ENCODE assay signal across 11 mouse cellular contexts in the genomic region with DNA sequence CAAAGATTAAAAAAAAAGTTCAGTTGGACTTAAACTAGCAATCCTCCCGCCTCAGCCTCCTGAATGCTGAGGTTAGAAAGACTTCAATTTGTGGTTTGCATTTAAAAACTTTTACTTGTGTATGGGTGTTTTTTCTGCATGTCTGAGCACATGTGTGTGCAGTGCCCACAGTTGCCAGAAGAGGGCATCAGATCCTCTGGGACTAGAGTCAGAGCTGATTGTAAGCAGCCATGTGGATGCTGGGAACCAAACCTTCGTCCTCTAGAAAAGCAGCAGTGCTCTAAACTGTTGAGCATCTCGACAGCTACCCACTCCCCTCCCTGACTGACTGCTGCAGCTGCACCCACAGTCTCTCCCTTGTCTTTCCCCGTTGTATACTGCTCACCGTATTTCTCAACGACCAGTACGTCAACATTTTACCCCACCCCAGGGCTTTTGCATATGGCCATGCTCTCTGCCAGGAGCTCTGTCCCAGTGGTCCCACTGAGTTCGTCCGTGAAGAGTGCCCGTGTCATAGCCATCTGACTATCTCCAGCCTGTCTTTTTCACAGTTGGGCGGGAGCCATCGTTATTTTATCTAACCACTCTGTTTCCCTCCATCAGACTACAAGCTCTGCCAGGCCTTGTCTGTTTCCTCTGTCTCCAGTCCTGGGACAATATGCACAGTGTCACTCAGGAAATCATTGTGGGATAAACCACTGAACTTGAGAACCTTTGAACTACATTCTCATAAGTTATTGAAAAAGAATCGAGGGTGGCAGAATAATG. TPM values are rescaled to one million over a fixed set of nuclear protein-coding genes. Genes with fewer than 3 reads are reported as not detected.
DNase-seq lines count a peak whose midpoint lies in the region; ATAC-seq and TF ChIP-seq lines count a peak whose summit lies in the region.
"Had no signal": no experiment of that assay in that cellular context is flagged by ENCODE, and none has a peak within 500 bp of the region (broad histone marks: within the 10 kb centered on the region; RNA-seq: fewer than 3 reads in every experiment).

No protein-coding gene starts in this region.

- peaks cover 48 to 55% of the 10 kb centered on the region in 2 experiments for H3K4me1 ChIP-seq in liver, embryonic 14.5 days (replicated peaks; ENCODE audit: control insufficient read depth in 2 of 2, insufficient read depth in 2 of 2, low read length in 1 of 2)
- H3K4me1 ChIP-seq in forebrain, embryonic 13.5 days: peaks cover 6% of the 10 kb centered on the region

- peak; percentile 49 for DNase-seq in kidney, postnatal 10 days
- no peak for DNase-seq in kidney, adult 11 months
- DNase-seq in B cell, adult 2 months: peak; percentile 52 to 53
- peak; percentile 60 for DNase-seq in MEL-GATA-1-ER (ENCODE audit: extremely low read depth, low read depth)
- DNase-seq in liver, embryonic 14.5 days (ENCODE audit: low read depth in 3 of 3, low spot score in 3 of 3): peak in 1 of 3 experiments; percentile 36
- no peak for DNase-seq in ovary, adult 18-20 months (ENCODE audit: low spot score)
- DNase-seq: adrenal gland, adult 2 months; cerebellum, postnatal 36 days; layer of hippocampus, postnatal 36 days had no signal

- H3K9ac ChIP-seq in liver, embryonic 14.5 days (replicated peaks): no peak overlapping the region
- no peak overlapping the region for H3K9ac ChIP-seq in forebrain, embryonic 13.5 days
- H3K9ac ChIP-seq: hindbrain, embryonic 13.5 days had no signal

- H3K27ac ChIP-seq in liver, embryonic 14.5 days: peak overlapping the region; percentile 62
- H3K27ac ChIP-seq in forebrain, embryonic 13.5 days: no peak overlapping the region
- H3K27ac ChIP-seq: hindbrain, embryonic 13.5 days had no signal

- peak; percentile 36; the same call in 1 of the 2 replicates for TF ChIP-seq EP300 in liver, embryonic 14.5 days (IDR thresholded peaks at IDR 0.05; ENCODE audit: low read depth)

- ATAC-seq in liver, embryonic 14.5 days (ENCODE audit: insufficient read depth): no peak
- ATAC-seq in forebrain, embryonic 13.5 days: no peak

- peak; percentile 78 for TF ChIP-seq CTCF in liver, embryonic 14.5 days (IDR thresholded peaks at IDR 0.05; ENCODE audit: low read depth)

- H3K4me2 ChIP-seq in liver, embryonic 14.5 days (ENCODE audit: low read depth): no peak overlapping the region
- H3K4me2 ChIP-seq in forebrain, embryonic 13.5 days: no peak overlapping the region
- H3K4me2 ChIP-seq: hindbrain, embryonic 13.5 days had no signal

- WGBS in liver, embryonic 14.5 days (ENCODE audit: insufficient replicate concordance): 38% methylated on average over 13 of the region's 13 CpGs
- WGBS in forebrain, embryonic 13.5 days: 92% methylated on average over 13 of the region's 13 CpGs

- no peaks in the 10 kb centered on the region; the same call in 1 of the 2 replicates for H3K27me3 ChIP-seq in liver, embryonic 14.5 days (ENCODE audit: control insufficient read depth, insufficient read depth, low read length)
- H3K27me3 ChIP-seq in forebrain, embryonic 13.5 days: no peaks in the 10 kb centered on the region

- no peak overlapping the region for H3K4me3 ChIP-seq in liver, embryonic 14.5 days (ENCODE audit: insufficient read depth in 1 of 2, low read depth in 2 of 2, low read length in 2 of 2)
- H3K4me3 ChIP-seq in forebrain, embryonic 13.5 days: no peak overlapping the region
- H3K4me3 ChIP-seq: hindbrain, embryonic 13.5 days had no signal

- H3K36me3 ChIP-seq in liver, embryonic 14.5 days (replicated peaks; ENCODE audit: control insufficient read depth, insufficient read depth, low read depth): no peaks in the 10 kb centered on the region
- H3K36me3 ChIP-seq in forebrain, embryonic 13.5 days (ENCODE audit: poor library complexity, severe bottlenecking): no peaks in the 10 kb centered on the region

- H3K9me3 ChIP-seq in liver, embryonic 14.5 days (ENCODE audit: control insufficient read depth, low read length): no peaks in the 10 kb centered on the region
- no peaks in the 10 kb centered on the region; the same call in 1 of the 2 replicates for H3K9me3 ChIP-seq in forebrain, embryonic 13.5 days (replicated peaks)
- H3K9me3 ChIP-seq: hindbrain, embryonic 13.5 days had no signal

RNA-seq across cellular contexts. Expression of a gene that starts 7.6 kb away (rescaled TPM):
- 32.1 and 56.9 TPM in 2 replicates for polyA plus RNA-seq in liver, embryonic 14.5 days (2012; rRNA removed)
- 75.9 and 96.8 TPM in 2 replicates for polyA plus RNA-seq in liver, embryonic 14.5 days (2014; fragmentation: Nextera tagmentation; extraction: Ambion mirVana)
- 150 and 152 TPM in 2 replicates for polyA plus RNA-seq in forebrain, embryonic 13.5 days (2015; fragmentation: Nextera tagmentation; extraction: Ambion mirVana)

RNA-seq across cellular contexts. Expression of a gene that starts 13.9 kb away (rescaled TPM):
- 2.5 and 2.7 TPM in 2 replicates for polyA plus RNA-seq in liver, embryonic 14.5 days (2012; rRNA removed)
- 3.0 and 3.2 TPM in 2 replicates for polyA plus RNA-seq in liver, embryonic 14.5 days (2014; fragmentation: Nextera tagmentation; extraction: Ambion mirVana)
- 3.6 and 4.4 TPM in 2 replicates for polyA plus RNA-seq in forebrain, embryonic 13.5 days (2015; fragmentation: Nextera tagmentation; extraction: Ambion mirVana)

RNA-seq across cellular contexts. Expression of a gene that starts 31.3 kb away (rescaled TPM):
- polyA plus RNA-seq in liver, embryonic 14.5 days (2012; rRNA removed): 169 and 186 TPM in 2 replicates
- 334 and 343 TPM in 2 replicates for polyA plus RNA-seq in liver, embryonic 14.5 days (2014; fragmentation: Nextera tagmentation; extraction: Ambion mirVana)
- polyA plus RNA-seq in forebrain, embryonic 13.5 days (2015; fragmentation: Nextera tagmentation; extraction: Ambion mirVana): 1,237 and 1,357 TPM in 2 replicates

Comparison
In these comparisons a context has a peak if more than half of its experiments do, and no peak if none do; other contexts are left out.
1. DNase-seq: peak in kidney, postnatal 10 days (single experiment), B cell, adult 2 months (2 of 2) and MEL-GATA-1-ER (single experiment); none in kidney, adult 11 months (single experiment) and ovary, adult 18-20 months (single experiment).